Mouse (Mus musculus) intestine, embryonic 15.5 days (tissue): ENCODE results near the gene B3gnt3. TPM values are rescaled to one million over a fixed set of nuclear protein-coding genes. Genes with fewer than 3 reads are reported as not detected.

Experiments used
- ATAC-seq: fragments of 200-750 bp; cut with Nextera tagmentation; 2 replicates; pipeline ENCODE4 v1.8.0; 2017; ENCODE audit warnings: moderate TSS enrichment, moderate library complexity
- H3K27ac ChIP-seq: fragments of 300-500 bp; sonication (generic); 2 replicates; pipeline ENCODE4 v1.5.1; 2015; ENCODE audit warnings: mild to moderate bottlenecking, inconsistent platforms
- H3K27me3 ChIP-seq: fragments of 300-500 bp; sonication (generic); replicated peaks from 2 replicates; pipeline ENCODE4 v1.6.1; 2015; ENCODE audit warnings: inconsistent platforms
- H3K36me3 ChIP-seq: fragments of 300-500 bp; sonication (generic); 2 replicates; pipeline ENCODE4 v1.6.1; 2015; ENCODE audit warnings: inconsistent platforms
- H3K4me1 ChIP-seq: fragments of 300-500 bp; sonication (generic); replicated peaks from 2 replicates; pipeline ENCODE4 v1.6.1; 2015; ENCODE audit warnings: inconsistent platforms
- H3K4me2 ChIP-seq: fragments of 300-500 bp; sonication (generic); replicated peaks from 2 replicates; pipeline ENCODE4 v1.6.1; 2015; ENCODE audit warnings: mild to moderate bottlenecking, inconsistent platforms
- H3K4me3 ChIP-seq: fragments of 300-500 bp; sonication (generic); replicated peaks from 2 replicates; pipeline ENCODE4 v1.5.1; 2015; ENCODE audit warnings: inconsistent platforms
- H3K9ac ChIP-seq: fragments of 300-500 bp; sonication (generic); 2 replicates; pipeline ENCODE4 v1.6.1; 2015; ENCODE audit warnings: inconsistent platforms
- H3K9me3 ChIP-seq: fragments of 300-500 bp; sonication (generic); 2 replicates; pipeline ENCODE4 v1.6.1; 2016; ENCODE audit warnings: inconsistent platforms
- WGBS: fragments of 180-500 bp; shearing (Covaris S2); methylation state at CpG from one replicate; pipeline ENCODE4 v1.1.7; 2015; 5-methylcytosine and 5-hydroxymethylcytosine counted together
- polyA plus RNA-seq: library from polyadenylated mRNA; unstranded; fragments of >200 nt; fragmentation: Nextera tagmentation; extraction: Ambion mirVana; gene quantifications from 2 replicates; pipeline ENCODE4 v1.2.1, GENCODE M21; 2015

The B3gnt3 gene
- polyA plus RNA-seq, 1 experiment from 2014 or later: 16.0 TPM

DNA sequence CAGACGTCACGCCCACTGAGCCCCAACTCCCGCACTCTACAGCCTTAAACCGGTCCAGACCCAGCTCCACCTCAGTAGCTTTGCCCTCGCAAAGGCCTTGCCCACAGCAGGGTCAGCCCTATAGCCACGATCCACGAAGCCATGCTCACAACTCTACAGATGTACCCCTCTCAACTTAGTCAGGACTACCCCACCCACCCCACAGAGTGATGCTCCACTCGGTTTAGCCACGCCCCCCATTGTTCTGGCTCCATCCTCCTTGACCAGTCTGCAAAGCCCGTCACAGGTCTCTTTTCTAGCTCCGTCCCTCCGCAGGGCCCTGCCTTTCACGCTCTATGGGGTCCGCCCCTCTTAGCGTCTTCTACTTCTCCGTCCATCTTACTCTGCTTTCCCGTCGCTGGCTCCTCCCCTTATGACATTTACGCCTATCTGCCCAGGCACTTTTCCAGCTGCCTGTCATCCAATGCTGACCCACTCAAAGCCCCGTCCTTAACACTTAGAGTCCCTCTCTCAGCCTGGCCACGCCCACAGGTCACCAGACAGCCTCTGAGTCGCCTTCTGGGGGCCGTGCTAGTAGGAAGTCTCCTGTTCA lies 15.3 kb downstream of the B3gnt3 start:
- peak overlapping the region; percentile 58 for H3K4me2 ChIP-seq

DNA sequence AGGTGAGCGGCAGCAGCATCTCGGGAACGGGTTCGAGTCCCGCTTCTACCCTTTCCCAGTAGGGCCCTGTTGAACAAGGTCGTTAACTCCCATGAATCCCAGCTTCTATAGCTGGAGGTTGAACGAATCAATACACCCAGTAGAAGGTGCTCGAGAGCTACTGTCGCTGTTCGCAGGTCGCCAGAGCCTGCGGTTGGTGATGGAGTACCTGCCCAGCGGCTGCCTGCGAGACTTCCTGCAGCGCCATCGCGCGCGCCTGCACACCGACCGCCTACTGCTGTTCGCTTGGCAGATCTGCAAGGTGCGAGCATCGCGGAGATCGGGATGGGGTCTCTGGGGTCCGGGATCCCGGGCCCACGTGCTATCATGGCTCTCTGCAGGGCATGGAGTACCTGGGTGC lies 16.0 kb downstream of the B3gnt3 start:
- peaks cover 99% of the 10 kb centered on the region for H3K27me3 ChIP-seq
- 4% methylated on average over 29 of the region's 29 CpGs for WGBS
- peak; percentile 11 for ATAC-seq

More for the DNA sequence above, 15.3 kb downstream of the B3gnt3 start:
- H3K4me3 ChIP-seq: peak overlapping the region; percentile 28
- H3K9ac ChIP-seq: no peak overlapping the region
- WGBS: 4% methylated on average over 23 of the region's 23 CpGs
- no peaks in the 10 kb centered on the region for H3K36me3 ChIP-seq
- H3K9me3 ChIP-seq: no peaks in the 10 kb centered on the region
- peaks cover 99% of the 10 kb centered on the region for H3K27me3 ChIP-seq
- peaks cover 24% of the 10 kb centered on the region for H3K4me1 ChIP-seq
- ATAC-seq: peak; percentile 57
- H3K27ac ChIP-seq: no peak overlapping the region

DNA sequence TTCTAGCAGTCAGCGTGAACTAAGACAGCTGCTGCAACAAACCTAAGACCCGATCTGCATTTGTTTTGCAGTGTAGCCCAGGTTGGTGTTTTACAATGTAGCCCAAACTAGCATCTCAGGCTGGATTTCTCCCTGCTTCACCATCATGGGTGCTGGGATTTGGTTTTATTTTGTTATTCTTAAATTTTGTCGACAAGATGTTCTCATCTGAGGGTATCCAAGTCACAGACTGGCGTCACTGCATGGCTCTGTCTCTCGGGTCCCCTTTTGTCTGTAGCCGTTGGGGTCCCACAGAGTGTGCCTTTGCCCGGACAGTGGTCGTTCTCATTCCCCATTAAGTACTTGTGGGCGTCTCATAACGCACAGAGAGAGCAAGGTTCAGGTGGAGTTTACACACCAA lies 16.9 kb downstream of the B3gnt3 start:
- Histone ChIP-seq H3K9me3 (no peaks in the 10 kb centered on the region), H3K36me3 (no peaks in the 10 kb centered on the region), H3K4me2 (no peak overlapping the region), H3K4me3 (no peak overlapping the region), H3K9ac (no peak overlapping the region), H3K27ac (no peak overlapping the region), H3K4me1 (peaks cover 31% of the 10 kb centered on the region), H3K27me3 (peaks cover 95% of the 10 kb centered on the region)
- WGBS: 24% methylated on average over 10 of the region's 10 CpGs
- no peak for ATAC-seq

More for the DNA sequence above, 16.0 kb downstream of the B3gnt3 start:
- peak overlapping the region; percentile 58 for H3K4me2 ChIP-seq
- no peak overlapping the region for H3K27ac ChIP-seq
- no peaks in the 10 kb centered on the region for H3K9me3 ChIP-seq
- H3K9ac ChIP-seq: no peak overlapping the region
- peak overlapping the region; percentile 28 for H3K4me3 ChIP-seq
- peaks cover 27% of the 10 kb centered on the region for H3K4me1 ChIP-seq
- no peaks in the 10 kb centered on the region for H3K36me3 ChIP-seq

DNA sequence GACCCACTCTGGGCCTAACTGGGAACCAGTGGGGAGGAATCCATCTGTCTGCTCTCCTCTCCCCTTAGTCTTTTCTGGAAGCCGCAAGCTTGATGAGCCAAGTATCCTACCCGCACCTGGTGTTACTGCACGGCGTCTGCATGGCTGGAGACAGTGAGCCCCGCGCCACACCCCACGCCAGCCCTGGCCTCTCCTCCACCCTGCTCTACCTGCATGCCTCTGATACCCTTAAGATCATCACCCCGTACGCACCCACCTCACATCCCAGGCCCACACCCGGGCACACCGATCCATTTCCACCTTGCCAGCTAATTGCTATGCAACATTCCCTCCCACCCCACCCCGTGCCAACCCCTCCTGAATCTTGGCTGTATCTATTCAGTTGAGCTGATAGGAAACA lies 18.8 kb downstream of the B3gnt3 start:
- no peak overlapping the region for H3K4me3 ChIP-seq

DNA sequence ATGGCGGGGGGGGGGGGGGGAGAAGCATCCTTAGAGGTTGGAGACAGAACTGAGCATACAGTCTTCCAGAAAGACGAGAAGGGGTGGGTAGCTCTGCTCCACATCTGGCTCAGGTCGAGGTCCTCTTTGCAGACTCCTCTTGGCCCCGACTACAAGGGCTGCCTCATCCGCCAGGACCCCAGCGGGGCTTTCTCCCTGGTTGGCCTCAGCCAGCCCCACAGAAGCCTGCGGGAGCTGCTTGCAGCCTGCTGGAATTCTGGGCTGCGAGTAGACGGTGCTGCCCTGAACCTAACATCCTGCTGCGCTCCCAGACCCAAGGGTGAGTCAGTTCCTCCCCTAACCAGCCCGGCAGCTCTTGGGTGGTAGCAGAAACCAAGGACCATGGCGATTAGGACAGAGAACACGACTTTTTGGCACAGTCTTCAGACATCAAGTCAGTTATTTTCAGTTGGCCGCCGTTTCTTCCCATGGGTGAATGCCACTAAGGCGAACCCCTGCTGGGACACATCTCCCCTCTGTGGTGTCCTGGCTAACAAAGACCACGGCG lies 20.1 kb downstream of the B3gnt3 start:
- Histone ChIP-seq H3K9ac (no peak overlapping the region), H3K27me3 (peaks cover 78% of the 10 kb centered on the region), H3K9me3 (no peaks in the 10 kb centered on the region), H3K4me3 (no peak overlapping the region), H3K36me3 (no peaks in the 10 kb centered on the region), H3K4me2 (no peak overlapping the region), H3K27ac (no peak overlapping the region), H3K4me1 (peaks cover 28% of the 10 kb centered on the region)
- WGBS: 27% methylated on average over 18 of the region's 18 CpGs
- ATAC-seq: no peak

More for the DNA sequence above, 18.8 kb downstream of the B3gnt3 start:
- Histone ChIP-seq H3K4me1 (peaks cover 33% of the 10 kb centered on the region), H3K27ac (no peak overlapping the region), H3K9ac (no peak overlapping the region), H3K9me3 (no peaks in the 10 kb centered on the region), H3K27me3 (peaks cover 92% of the 10 kb centered on the region), H3K4me2 (no peak overlapping the region), H3K36me3 (no peaks in the 10 kb centered on the region)
- no peak for ATAC-seq
- 70% methylated on average over 12 of the region's 12 CpGs for WGBS

DNA sequence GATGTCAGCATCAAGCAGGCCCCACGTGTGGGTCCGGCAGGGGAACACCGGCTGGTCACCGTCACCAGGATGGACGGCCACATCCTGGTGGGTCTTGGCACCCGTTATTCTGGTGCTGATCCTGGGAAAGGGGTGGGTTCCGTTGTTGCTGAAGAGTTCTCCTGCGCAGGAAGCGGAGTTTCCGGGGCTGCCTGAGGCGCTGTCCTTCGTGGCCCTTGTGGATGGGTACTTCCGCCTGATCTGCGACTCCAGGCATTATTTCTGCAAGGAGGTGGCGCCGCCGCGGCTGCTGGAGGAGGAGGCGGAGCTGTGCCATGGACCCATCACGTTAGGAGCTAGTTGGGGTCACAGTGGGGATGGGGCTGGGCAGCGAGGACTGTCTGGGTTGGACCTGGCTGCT lies 21.1 kb downstream of the B3gnt3 start:
- H3K4me3 ChIP-seq: 0 out of 2 replicates have a peak overlapping the region, but pooled peaks have one; percentile 6
- WGBS: 20% methylated on average over 21 of the region's 21 CpGs
- ATAC-seq: no peak
- no peak overlapping the region for H3K27ac ChIP-seq
- H3K9ac ChIP-seq: no peak overlapping the region
- H3K9me3 ChIP-seq: no peaks in the 10 kb centered on the region
- H3K27me3 ChIP-seq: peaks cover 68% of the 10 kb centered on the region
- peaks cover 25% of the 10 kb centered on the region for H3K4me1 ChIP-seq
- H3K4me2 ChIP-seq: peak overlapping the region; percentile 37; the same call in 1 of the 2 replicates
- H3K36me3 ChIP-seq: no peaks in the 10 kb centered on the region

DNA sequence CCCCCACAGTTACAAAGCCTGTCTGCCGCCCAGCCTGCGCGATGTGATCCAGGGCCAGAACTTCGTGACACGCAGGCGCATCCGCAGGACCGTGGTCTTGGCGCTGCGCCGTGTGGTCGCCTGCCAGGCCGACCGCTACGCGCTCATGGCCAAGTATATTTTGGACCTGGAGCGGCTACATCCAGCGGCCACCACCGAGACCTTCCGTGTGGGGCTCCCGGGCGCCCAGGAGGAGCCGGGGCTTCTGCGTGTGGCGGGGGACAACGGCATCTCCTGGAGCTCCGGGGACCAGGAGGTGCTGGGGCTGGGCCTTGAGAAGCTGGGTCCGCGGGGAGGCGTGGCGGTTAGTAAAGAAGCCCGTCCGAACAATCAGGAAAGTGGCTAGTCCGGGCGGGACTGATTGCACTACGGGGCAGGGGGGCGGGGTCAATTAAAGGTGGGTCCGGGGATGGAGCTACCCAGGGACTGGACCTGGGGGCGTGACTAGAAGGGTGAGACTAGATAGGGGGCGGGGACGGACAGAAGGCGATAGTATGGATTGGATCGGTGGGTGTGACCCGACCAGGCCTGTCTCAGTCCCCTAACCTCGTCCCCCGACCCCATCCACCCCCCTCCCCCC lies 21.9 kb downstream of the B3gnt3 start:
- Histone ChIP-seq H3K4me3 (peak overlapping the region; percentile 30), H3K9me3 (no peaks in the 10 kb centered on the region), H3K4me1 (peaks cover 25% of the 10 kb centered on the region), H3K27me3 (peaks cover 60% of the 10 kb centered on the region), H3K36me3 (no peaks in the 10 kb centered on the region), H3K27ac (no peak overlapping the region), H3K9ac (peak overlapping the region; percentile 26), H3K4me2 (peak overlapping the region; percentile 68)
- ATAC-seq: no peak
- 7% methylated on average over 46 of the region's 46 CpGs for WGBS

DNA sequence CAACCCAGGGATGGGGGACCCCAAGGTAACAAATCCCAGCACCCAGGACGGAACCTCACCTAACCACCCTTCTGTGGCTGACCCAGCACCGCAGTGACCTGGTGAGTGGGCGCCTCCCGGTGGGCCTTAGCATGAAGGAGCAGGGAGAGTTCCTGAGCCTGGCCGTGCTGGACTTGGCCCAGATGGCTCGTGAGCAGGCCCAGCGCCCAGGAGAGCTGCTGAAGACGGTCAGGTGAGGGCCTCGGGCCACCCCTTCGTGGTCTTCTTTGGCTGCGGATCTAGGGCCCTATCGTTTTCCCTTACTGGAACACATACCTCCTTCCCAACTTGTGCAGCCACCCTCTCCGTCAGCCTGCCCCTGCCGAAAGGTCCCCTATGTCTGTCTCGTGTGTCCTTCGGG lies 22.5 kb downstream of the B3gnt3 start:
- Histone ChIP-seq H3K27me3 (peaks cover 55% of the 10 kb centered on the region), H3K9ac (peak overlapping the region; percentile 26; the same call in 1 of the 2 replicates), H3K4me3 (peak overlapping the region; percentile 30), H3K27ac (no peak overlapping the region), H3K9me3 (no peaks in the 10 kb centered on the region), H3K4me2 (peak overlapping the region; percentile 68), H3K4me1 (peaks cover 25% of the 10 kb centered on the region), H3K36me3 (no peaks in the 10 kb centered on the region)
- WGBS: 27% methylated on average over 16 of the region's 16 CpGs
- ATAC-seq: no peak

DNA sequence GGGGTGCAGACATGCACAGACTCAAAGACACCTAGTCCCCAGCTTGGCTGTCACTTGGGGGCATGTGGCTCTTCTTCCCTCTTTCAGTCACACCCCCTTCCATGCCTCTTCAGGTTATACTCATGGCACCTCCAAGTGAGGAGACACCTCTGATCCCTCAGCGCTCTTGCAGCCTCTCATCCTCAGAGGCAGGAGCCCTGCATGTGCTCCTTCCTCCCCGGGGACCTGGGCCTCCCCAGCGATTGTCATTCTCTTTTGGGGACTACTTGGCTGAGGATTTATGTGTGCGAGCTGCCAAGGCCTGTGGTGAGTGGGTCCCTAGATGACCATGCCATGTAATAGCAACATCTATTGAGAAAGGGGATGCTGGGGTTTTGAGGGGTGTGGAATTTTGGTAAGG lies 23.4 kb downstream of the B3gnt3 start:
- peaks cover 46% of the 10 kb centered on the region for H3K27me3 ChIP-seq
- H3K36me3 ChIP-seq: no peaks in the 10 kb centered on the region
- H3K9ac ChIP-seq: no peak overlapping the region
- no peak overlapping the region for H3K4me2 ChIP-seq
- H3K4me3 ChIP-seq: no peak overlapping the region
- H3K27ac ChIP-seq: no peak overlapping the region
- ATAC-seq: no peak
- peaks cover 25% of the 10 kb centered on the region for H3K4me1 ChIP-seq
- 75% methylated on average over 4 of the region's 4 CpGs for WGBS
- H3K9me3 ChIP-seq: no peaks in the 10 kb centered on the region

DNA sequence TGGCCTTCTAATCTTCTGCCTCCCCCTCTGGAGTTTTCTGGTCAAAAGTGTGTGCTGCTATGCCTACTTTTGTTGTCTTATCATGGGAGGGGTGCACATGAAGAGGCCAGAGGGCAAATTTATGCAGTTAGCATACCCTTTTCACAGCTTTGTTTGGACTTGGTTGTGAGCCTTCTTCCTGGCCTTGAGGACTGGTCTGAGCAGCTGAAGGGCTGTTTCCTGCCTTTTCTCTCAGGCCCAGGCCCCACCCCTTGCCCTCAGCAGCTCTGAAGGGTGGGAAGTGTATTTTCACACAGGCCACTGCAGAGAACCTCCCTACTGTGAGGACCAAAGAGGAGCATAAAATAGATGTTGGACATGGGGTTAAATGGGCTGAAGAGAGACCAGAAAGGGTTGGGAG lies 24.0 kb downstream of the B3gnt3 start:
- H3K9ac ChIP-seq: no peak overlapping the region

DNA sequence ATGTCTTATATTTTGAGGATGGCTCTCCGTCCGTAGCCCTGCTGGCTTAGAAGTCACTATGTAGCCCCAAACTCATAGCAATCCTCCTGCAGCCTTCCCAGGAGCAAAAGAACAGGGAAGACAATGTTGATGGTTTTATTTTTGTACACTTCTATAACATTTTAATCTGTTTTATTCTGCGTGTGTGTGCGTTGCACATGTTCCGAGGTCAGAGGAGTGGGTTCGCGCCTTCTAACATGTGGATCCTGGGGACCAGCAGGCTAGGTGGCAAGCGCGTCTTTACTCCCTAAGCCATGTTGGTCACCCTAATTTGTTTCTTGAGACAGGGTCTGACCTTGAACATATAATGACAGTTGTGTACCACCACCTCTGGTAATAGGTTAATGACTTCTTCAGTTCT lies 24.8 kb downstream of the B3gnt3 start:
- Histone ChIP-seq H3K4me2 (peak overlapping the region; percentile 87), H3K9me3 (no peaks in the 10 kb centered on the region), H3K4me1 (peaks cover 25% of the 10 kb centered on the region), H3K4me3 (peak overlapping the region; percentile 69), H3K27me3 (peaks cover 32% of the 10 kb centered on the region), H3K9ac (peak overlapping the region; percentile 81), H3K27ac (peak overlapping the region; percentile 86), H3K36me3 (no peaks in the 10 kb centered on the region)
- no peak for ATAC-seq
- 55% methylated on average over 9 of the region's 9 CpGs for WGBS

More for the DNA sequence above, 24.0 kb downstream of the B3gnt3 start:
- no peak for ATAC-seq
- Histone ChIP-seq H3K4me3 (no peak overlapping the region), H3K9me3 (no peaks in the 10 kb centered on the region), H3K27me3 (peaks cover 39% of the 10 kb centered on the region), H3K4me2 (peak overlapping the region; percentile 87), H3K4me1 (peaks cover 25% of the 10 kb centered on the region), H3K36me3 (no peaks in the 10 kb centered on the region), H3K27ac (no peak overlapping the region)

DNA sequence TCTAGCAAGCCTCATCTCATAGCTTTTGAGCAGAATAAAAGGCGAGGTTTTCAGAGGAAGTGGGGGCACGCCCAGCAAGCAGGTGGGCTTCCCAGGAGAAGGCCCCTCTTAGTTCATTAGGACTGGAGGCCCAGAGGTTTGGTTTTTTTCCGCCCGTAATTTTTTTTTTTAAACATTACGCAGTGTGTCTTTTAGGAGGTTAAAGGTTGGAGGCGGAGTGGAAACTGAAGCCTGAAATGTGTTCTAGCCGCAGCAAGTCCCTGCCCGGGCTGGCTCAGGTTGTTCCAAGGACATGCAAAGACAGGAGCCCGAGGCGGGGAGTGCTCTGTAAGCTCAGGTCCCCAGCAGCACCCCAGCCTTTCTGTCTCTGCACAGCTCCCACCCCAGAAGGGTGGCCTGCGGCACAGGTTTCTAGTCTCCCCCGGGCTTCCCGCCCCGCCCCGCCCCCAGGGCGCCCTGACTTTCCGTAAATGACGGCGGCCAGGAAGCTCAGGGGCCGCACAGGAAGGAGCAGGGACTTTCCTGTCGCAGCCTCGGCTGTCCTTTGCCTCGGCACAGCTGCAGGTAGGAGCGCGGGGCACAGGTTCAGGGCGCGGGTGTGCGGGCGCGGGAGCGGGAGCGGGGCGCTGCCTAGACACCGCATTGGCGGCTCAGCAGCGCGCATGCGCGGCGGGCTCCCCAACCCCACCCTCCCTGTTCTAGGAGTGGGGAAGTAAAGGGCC lies 25.4 kb downstream of the B3gnt3 start, which contains the start of gene Jak3:
Jak3 (plus strand) TSS at position 277 of the 722 bp plus-strand sequence.
- Histone ChIP-seq H3K9ac (peak within 1 kb of the TSS; percentile 81), H3K9me3 (no peaks in the 10 kb centered on the region), H3K4me1 (peaks cover 26% of the 10 kb centered on the region), H3K27ac (peak within 1 kb of the TSS; percentile 86), H3K36me3 (no peaks in the 10 kb centered on the region), H3K4me3 (peak within 1 kb of the TSS; percentile 69), H3K27me3 (peaks cover 26% of the 10 kb centered on the region), H3K4me2 (peak within 1 kb of the TSS; percentile 87)
- WGBS: 2% methylated on average over 40 of the region's 40 CpGs
- ATAC-seq: peak; percentile 65
